Mouse (Mus musculus): Measurements from ENCODE around the gene Fam149a.

- no peak for TF ChIP-seq CTCF (IDR thresholded peaks at IDR 0.05; ENCODE audit: low read depth)
- TF ChIP-seq EP300 (IDR thresholded peaks at IDR 0.05; ENCODE audit: low read depth): no peak
Observed at GRCm38 (mm10) chr8:45308366-45308765, 73.7 kb downstream of the Fam149a start, which contains the start of gene Gm45753.

All from liver, embryonic 14.5 days (tissue).